Mouse (Mus musculus) liver, embryonic 14.5 days (tissue): ENCODE data around the gene Epb41l4b. TPM values are rescaled to one million over a fixed set of nuclear protein-coding genes. Genes with fewer than 3 reads are reported as not detected.

Experiments used
- ATAC-seq: fragments of 200-750 bp; cut with Nextera tagmentation; 2 replicates; pipeline ENCODE4 v1.8.0; 2017; ENCODE audit warnings: moderate number of reproducible peaks, mild to moderate bottlenecking, moderate library complexity; ENCODE audit not compliant: insufficient read depth
- DNase-seq, 3 experiments: peaks; one replicate each; pipeline ENCODE4 v3.0.0-alpha.2; 2012 to 2013; ENCODE audit warnings: low read depth in 3 of 3, low spot score in 3 of 3
- H3K27ac ChIP-seq: fragments of 300-500 bp; sonication (generic); 2 replicates; pipeline ENCODE4 v1.5.1; 2014; ENCODE audit warnings: moderate library complexity, mild to moderate bottlenecking, control low read depth, inconsistent platforms
- H3K27me3 ChIP-seq: fragments of 300-500 bp; sonication (generic); 2 replicates; pipeline ENCODE4 v1.6.1; 2014; ENCODE audit warnings: mild to moderate bottlenecking, low read length, moderate library complexity; ENCODE audit not compliant: control insufficient read depth, insufficient read depth
- H3K36me3 ChIP-seq: fragments of 300-500 bp; sonication (generic); replicated peaks from 2 replicates; pipeline ENCODE4 v1.6.1; 2014; ENCODE audit warnings: low read depth; ENCODE audit not compliant: control insufficient read depth, insufficient read depth
- H3K4me1 ChIP-seq, 2 experiments: fragments of 200-500 bp in 1 of 2; fragments of 300-500 bp in 1 of 2; sonication (generic) in 1 of 2; replicated peaks; 2 replicates each; pipeline ENCODE4 v1.6.1; 2012 to 2014; ENCODE audit warnings: antibody characterized with exemption in 1 of 2, inconsistent platforms in 1 of 2, low read length in 1 of 2; ENCODE audit not compliant: control insufficient read depth in 2 of 2, insufficient read depth in 2 of 2
- H3K4me2 ChIP-seq: fragments of 300-500 bp; sonication (generic); 2 replicates; pipeline ENCODE4 v1.6.1; 2014; ENCODE audit warnings: low read depth, mild to moderate bottlenecking, control low read depth, moderate library complexity
- H3K4me3 ChIP-seq, 2 experiments: fragments of 200-500 bp in 1 of 2; fragments of 300-500 bp in 1 of 2; sonication (generic) in 1 of 2; 2 replicates each; pipeline ENCODE4 v1.5.1; 2012 to 2014; ENCODE audit warnings: low read depth in 2 of 2, low read length in 2 of 2, mild to moderate bottlenecking in 2 of 2, control low read depth in 1 of 2, inconsistent platforms in 1 of 2, moderate library complexity in 1 of 2; ENCODE audit not compliant: insufficient read depth in 1 of 2
- H3K9ac ChIP-seq: fragments of 300-500 bp; sonication (generic); replicated peaks from 2 replicates; pipeline ENCODE4 v1.6.1; 2014; ENCODE audit warnings: mild to moderate bottlenecking, control low read depth, moderate library complexity
- H3K9me3 ChIP-seq: fragments of 300-500 bp; sonication (generic); 2 replicates; pipeline ENCODE4 v1.6.1; 2016; ENCODE audit warnings: low read length, mixed read lengths; ENCODE audit not compliant: control insufficient read depth
- CTCF ChIP-seq: IDR thresholded peaks from 2 replicates; pipeline ENCODE4 v1.5.1; 2016; ENCODE audit warnings: antibody characterized with exemption, low read depth, control low read depth
- EP300 ChIP-seq: IDR thresholded peaks from 2 replicates; pipeline ENCODE4 v1.6.1; 2016; ENCODE audit warnings: antibody characterized with exemption, low read depth
- WGBS: fragments of 180-500 bp; shearing (Covaris S2); extraction: QIAGEN DNeasy Blood & Tissue Kit; methylation state at CpG from one replicate; pipeline ENCODE4 v1.1.7; 2014; ENCODE audit not compliant: insufficient replicate concordance; 5-methylcytosine and 5-hydroxymethylcytosine counted together
- polyA plus RNA-seq, 2 experiments: library from polyadenylated mRNA; depleted of rRNA in 1 of 2; stranded (reverse) in 1 of 2; unstranded in 1 of 2; fragments of >200 nt; fragmentation: Nextera tagmentation in 1 of 2; extraction: Ambion mirVana in 1 of 2; gene quantifications; 2 replicates each; pipeline versions ENCODE4 v1.2.1 to v1.2.3; 2012 to 2014

The Epb41l4b gene
- polyA plus RNA-seq, 2 experiments: 2.1 to 2.2 TPM

DNA sequence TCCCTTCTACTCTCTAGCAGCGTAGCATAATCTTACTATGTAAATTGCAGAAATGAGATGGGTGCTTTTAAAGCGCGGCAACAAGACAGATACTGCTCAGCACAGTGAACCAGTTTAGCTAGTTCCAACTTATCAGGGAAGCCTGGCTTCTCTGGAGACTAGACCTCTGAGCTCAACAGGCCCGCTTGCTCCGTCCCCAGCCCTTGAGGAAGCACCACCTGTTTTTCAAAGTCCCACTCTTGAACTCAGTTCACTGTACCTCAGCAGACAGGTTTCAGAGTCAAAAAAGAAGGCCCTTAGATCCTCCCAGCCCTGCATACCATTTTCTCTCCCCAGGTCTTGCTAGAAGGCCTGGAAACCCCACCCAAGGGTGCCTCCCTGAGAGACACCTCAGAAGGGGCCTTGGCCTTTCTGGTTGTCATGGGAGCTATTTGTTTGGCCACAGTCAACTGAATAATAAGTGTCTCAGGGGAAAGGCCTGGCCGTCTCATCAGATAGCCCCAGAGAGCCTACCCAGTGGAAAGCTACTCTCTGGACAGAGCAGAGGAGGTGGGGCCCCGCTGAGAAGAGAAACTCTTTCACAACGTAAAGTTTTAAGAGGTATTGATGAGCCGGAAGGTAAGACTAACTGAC is 21.5 kb upstream of the Epb41l4b start:
- Histone ChIP-seq H3K36me3 (no peaks in the 10 kb centered on the region), H3K27ac (no peak overlapping the region), H3K4me1 (peaks cover 4 to 13% of the 10 kb centered on the region in 2 experiments; a peak in 3 of 4 replicates), H3K4me3 (no peak overlapping the region), H3K4me2 (no peak overlapping the region), H3K27me3 (no peaks in the 10 kb centered on the region; the same call in 1 of the 2 replicates), H3K9me3 (no peaks in the 10 kb centered on the region), H3K9ac (no peak overlapping the region)
- WGBS: 72% methylated on average over 9 of the region's 9 CpGs
- ATAC-seq (no peak), DNase-seq (no peak)
- TF ChIP-seq EP300 (no peak), CTCF (no peak)

DNA sequence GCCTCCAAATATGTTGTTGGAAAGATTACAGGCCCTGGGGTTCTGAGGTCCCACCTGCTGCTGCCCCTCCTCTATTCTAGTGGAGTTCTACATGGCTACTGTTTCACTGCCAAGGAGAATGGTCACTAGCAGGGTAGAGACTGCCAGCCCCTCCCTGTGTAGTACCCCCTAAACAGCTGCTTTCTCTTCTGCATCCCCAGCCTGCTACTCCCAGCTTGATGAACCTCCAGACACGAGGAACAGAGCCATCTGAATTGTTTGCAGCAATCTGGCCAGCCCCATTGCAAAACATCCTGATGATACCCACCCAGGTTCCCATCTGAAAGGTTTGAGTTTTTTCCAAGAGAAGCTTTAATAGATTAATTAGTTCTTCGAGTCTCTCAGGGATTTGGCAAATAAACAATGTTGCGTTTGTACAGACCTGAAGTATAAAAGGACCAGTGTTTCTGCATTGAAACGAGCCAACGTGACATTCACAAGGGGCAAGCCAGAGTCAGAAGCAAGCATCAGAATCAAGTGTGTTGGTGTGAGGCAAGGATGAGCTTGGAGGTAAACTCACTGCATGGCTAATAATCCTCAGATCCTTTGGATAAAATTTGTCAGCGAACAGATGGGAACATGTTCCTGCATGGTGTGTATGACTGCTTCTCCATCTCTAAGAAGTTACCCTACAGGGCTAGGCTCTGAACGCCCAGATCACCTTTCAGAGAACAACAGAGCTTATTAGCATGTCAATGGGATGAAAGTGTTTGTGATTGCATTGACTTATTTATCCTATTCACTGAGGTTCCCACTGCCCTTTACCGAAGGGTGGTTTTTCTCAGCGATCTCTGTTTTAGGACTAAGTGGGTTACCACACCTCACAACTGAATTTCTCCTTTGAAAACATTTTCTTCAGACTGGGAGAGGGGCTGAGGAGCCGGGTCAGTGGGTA is 19.8 kb upstream of the Epb41l4b start:
- DNase-seq (no peak), ATAC-seq (no peak)
- Histone ChIP-seq H3K9ac (no peak overlapping the region), H3K27me3 (no peaks in the 10 kb centered on the region; the same call in 1 of the 2 replicates), H3K9me3 (no peaks in the 10 kb centered on the region), H3K36me3 (no peaks in the 10 kb centered on the region), H3K4me3 (no peak overlapping the region), H3K27ac (no peak overlapping the region), H3K4me2 (no peak overlapping the region), H3K4me1 (peaks cover under 1 to 13% of the 10 kb centered on the region in 2 experiments; a peak in 2 of 4 replicates)
- WGBS: 41% methylated on average over 10 of the region's 10 CpGs
- TF ChIP-seq CTCF (no peak), EP300 (no peak)

DNA sequence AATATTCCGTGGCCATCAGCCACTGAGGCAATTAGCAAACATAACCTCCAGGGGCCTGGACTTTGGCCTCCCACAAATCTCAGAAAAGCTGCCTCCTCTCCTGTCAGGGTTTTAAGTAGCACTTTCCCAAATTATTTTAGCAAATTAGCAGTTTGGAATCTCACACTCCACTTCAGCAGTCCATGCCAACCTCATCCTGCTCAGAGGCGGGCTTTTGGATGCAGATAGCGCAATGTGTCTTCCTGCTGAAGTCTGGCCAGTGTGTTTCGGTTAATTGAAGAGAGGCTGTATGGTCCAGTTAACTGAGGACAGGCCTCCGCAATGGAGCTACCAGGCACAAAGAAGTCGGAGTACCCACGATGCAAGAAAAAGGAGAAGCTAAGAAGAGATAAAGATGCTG is 17.3 kb upstream of the Epb41l4b start:
- no peak for ATAC-seq
- 65% methylated on average over 7 of the region's 7 CpGs for WGBS
- Histone ChIP-seq H3K27me3 (no peaks in the 10 kb centered on the region; the same call in 1 of the 2 replicates), H3K9me3 (no peaks in the 10 kb centered on the region), H3K36me3 (no peaks in the 10 kb centered on the region), H3K27ac (no peak overlapping the region), H3K4me3 (no peak overlapping the region), H3K9ac (no peak overlapping the region), H3K4me2 (no peak overlapping the region), H3K4me1 (peaks cover under 1 to 2% of the 10 kb centered on the region in 2 experiments; a peak in 1 of 4 replicates)
- no peak for DNase-seq
- TF ChIP-seq EP300: no peak
- TF ChIP-seq CTCF: no peak

DNA sequence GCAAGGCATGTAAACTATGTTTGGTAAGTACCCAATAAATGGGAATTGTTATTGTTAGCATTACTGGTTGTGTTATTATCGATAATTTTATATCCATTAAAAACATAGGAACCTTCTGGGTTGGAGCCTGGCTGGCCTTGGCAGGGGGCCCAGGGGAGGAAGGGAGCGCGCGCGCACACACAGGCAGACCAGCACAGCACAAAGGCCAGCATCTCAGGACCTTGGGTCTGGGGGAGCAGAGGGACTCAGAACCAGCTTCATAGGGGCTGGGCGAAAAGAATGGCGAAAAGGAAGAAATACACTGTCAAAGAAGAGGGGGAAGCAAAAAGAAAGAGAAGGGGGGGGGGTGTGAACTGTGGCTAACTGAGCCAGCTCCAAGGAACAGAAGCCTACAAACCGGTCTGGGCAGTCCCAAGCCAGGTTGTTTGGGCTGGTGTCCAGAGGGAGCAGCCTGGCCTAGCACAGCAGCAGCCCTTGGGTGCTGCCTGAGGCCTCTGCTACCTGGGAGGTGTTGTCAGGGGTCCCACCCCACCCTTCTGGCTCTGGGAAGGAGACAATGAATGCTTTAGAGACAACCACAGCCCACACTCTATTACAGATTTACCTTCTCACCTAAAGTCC is 13.4 kb upstream of the Epb41l4b start:
- Histone ChIP-seq H3K9me3 (no peaks in the 10 kb centered on the region), H3K36me3 (no peaks in the 10 kb centered on the region), H3K4me1 (peaks cover 33 to 34% of the 10 kb centered on the region in 2 experiments), H3K27ac (no peak overlapping the region), H3K9ac (no peak overlapping the region), H3K4me3 (no peak overlapping the region), H3K4me2 (no peak overlapping the region), H3K27me3 (no peaks in the 10 kb centered on the region)
- WGBS: 72% methylated on average over 8 of the region's 8 CpGs
- no peak for ATAC-seq
- TF ChIP-seq EP300 (no peak), CTCF (no peak)
- no peak for DNase-seq
